Mouse (Mus musculus): ENCODE measurements around the gene Myh7. TPM values are rescaled to one million over a fixed set of nuclear protein-coding genes. Genes with fewer than 3 reads are reported as not detected.

Gene Myh7
- total RNA-seq, 1 experiment from 2014 or later = not detected

- no peak for ATAC-seq (replicated peaks; ENCODE audit: insufficient number of reproducible peaks, low FRiP score, low TSS enrichment, poor library complexity, severe bottlenecking)
Measured at GRCm38 (mm10) chr14:54932645-54933150, 61.7 kb downstream of the Myh7 start, which contains the start of gene Il25. Gene Il25, plus strand, starts transcription at chr14:54932695.

GRCm38 (mm10) chr14:54930431-54930830, 64.0 kb downstream of the Myh7 start:
- ATAC-seq (replicated peaks; ENCODE audit: insufficient number of reproducible peaks, low FRiP score, low TSS enrichment, poor library complexity, severe bottlenecking) = no peak

GRCm38 (mm10) chr14:54929801-54930200, 64.6 kb downstream of the Myh7 start:
- ATAC-seq (replicated peaks; ENCODE audit: insufficient number of reproducible peaks, low FRiP score, low TSS enrichment, poor library complexity, severe bottlenecking) = no peak

GRCm38 (mm10) chr14:54927296-54927695, 67.1 kb downstream of the Myh7 start:
- no peak for ATAC-seq (replicated peaks; ENCODE audit: insufficient number of reproducible peaks, low FRiP score, low TSS enrichment, poor library complexity, severe bottlenecking)

- no peak for ATAC-seq (replicated peaks; ENCODE audit: insufficient number of reproducible peaks, low FRiP score, low TSS enrichment, poor library complexity, severe bottlenecking)
Measured at GRCm38 (mm10) chr14:54926401-54927158, 67.8 kb downstream of the Myh7 start.

GRCm38 (mm10) chr14:54925349-54926342, 68.8 kb downstream of the Myh7 start, which contains the start of gene Efs:
Gene Efs, minus strand, starts transcription at chr14:54926126.
- no peak for ATAC-seq (replicated peaks; ENCODE audit: insufficient number of reproducible peaks, low FRiP score, low TSS enrichment, poor library complexity, severe bottlenecking)

GRCm38 (mm10) chr14:54924641-54925348, 69.6 kb downstream of the Myh7 start:
- no peak for ATAC-seq (replicated peaks; ENCODE audit: insufficient number of reproducible peaks, low FRiP score, low TSS enrichment, poor library complexity, severe bottlenecking)

Other genes with a start within 250 kb of the Myh7 start
- 2.8 to 7.0 TPM (median 4.5 TPM) in 3 replicates for gene Slc7a8, start 212.7 kb downstream of the Myh7 start, total RNA-seq (2017)
- gene Rnf212b, start 180.5 kb downstream of the Myh7 start, total RNA-seq (2017) = not detected in 3 replicates
- 2.1 to 16.7 TPM (median 5.1 TPM) in 3 replicates for gene Homez, start 123.7 kb downstream of the Myh7 start, total RNA-seq (2017)
- gene Ppp1r3e, start 117.1 kb downstream of the Myh7 start, total RNA-seq (2017) = 1.3 to 2.7 TPM in 2 of 3 replicates, not detected in the other
- 2.2 to 9.0 TPM (median 4.0 TPM) in 3 replicates for gene Bcl2l2, start 111.2 kb downstream of the Myh7 start, total RNA-seq (2017)
- gene Gm20521, start 111.2 kb downstream of the Myh7 start, total RNA-seq (2017) = 3.0 to 3.6 TPM in 2 of 3 replicates, not detected in the other
- 141 to 211 TPM (median 184 TPM) in 3 replicates for gene Pabpn1, start 102.1 kb downstream of the Myh7 start, total RNA-seq (2017)
- gene Slc22a17, start 81.5 kb downstream of the Myh7 start, total RNA-seq (2017) = 0.85 to 1.4 TPM (median 1.1 TPM) in 3 replicates
- gene Efs, start 68.5 kb downstream of the Myh7 start, total RNA-seq (2017) = not detected in 3 replicates
- gene Il25, start 61.9 kb downstream of the Myh7 start, total RNA-seq (2017) = not detected in 3 replicates
- gene Cmtm5, start 58.4 kb downstream of the Myh7 start, total RNA-seq (2017) = not detected in 3 replicates
- not detected in 3 replicates for gene Myh6, start 27.7 kb downstream of the Myh7 start, total RNA-seq (2017)
- gene Gm17428, start 17.7 kb downstream of the Myh7 start, total RNA-seq (2017) = not detected in 3 replicates
- 73.4 to 121 TPM (median 99.8 TPM) in 3 replicates for gene Ngdn, start 20.8 kb upstream of the Myh7 start, total RNA-seq (2017)
- gene Zfhx2, start 97.7 kb upstream of the Myh7 start, total RNA-seq (2017) = 2.0 to 7.8 TPM (median 2.4 TPM) in 3 replicates
- 6.1 to 9.5 TPM (median 8.9 TPM) in 3 replicates for gene Thtpa, start 100.2 kb upstream of the Myh7 start, total RNA-seq (2017)
- 26.9 to 61.0 TPM (median 34.8 TPM) in 3 replicates for gene Ap1g2, start 112.0 kb upstream of the Myh7 start, total RNA-seq (2017)
- gene Jph4, start 122.3 kb upstream of the Myh7 start, total RNA-seq (2017) = not detected in 3 replicates
- gene Dhrs2, start 227.4 kb upstream of the Myh7 start, total RNA-seq (2017) = 2.8 TPM in 1 of 3 replicates, not detected in the others